Mouse (Mus musculus): Measurements from ENCODE around the gene Cyp39a1. TPM values are rescaled to one million over a fixed set of nuclear protein-coding genes. Genes with fewer than 3 reads are reported as not detected.

The Cyp39a1 gene
- total RNA-seq, 1 experiment from 2014 or later = 2.0 TPM

DNA sequence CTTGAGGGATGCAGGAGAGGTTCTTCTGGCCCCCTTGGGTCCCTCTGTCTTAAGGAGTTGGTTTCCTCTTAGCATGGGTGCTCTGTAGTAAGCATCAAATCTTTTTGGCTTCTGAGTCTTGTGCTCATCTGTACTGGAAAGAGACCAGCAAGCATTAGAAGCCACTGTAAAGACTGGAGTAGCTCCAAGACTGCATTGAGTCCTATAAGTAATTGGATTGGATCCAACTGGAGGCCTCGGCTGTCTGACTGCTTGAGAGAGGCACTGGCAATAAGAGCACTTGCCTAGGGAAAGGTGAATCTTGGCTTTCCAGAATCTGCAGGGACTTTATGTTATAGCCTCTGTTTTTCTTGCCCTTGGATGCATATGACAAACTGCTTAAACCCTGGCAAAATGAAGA lies 85.6 kb downstream of the Cyp39a1 start:
- ATAC-seq (replicated peaks; ENCODE audit: low read depth, poor library complexity, severe bottlenecking) = no peak

DNA sequence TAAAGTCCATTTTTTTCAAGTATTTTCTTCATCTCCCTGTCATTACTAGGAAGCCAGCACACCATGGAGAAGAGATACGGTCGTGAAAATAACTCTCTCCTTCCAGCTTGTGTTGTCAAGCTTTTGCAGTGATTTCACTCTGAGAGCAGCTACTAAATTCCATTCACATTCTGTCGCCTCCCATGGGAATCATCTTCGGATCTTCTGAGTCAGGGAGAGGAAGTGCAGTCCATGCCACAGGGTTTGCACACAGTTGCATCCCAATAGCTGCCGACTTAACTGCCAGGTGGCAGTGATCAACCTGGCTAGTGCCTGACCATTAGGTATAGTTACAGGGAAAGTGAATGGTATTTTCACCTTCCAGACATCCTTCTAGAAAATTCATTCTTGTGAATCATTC lies 87.5 kb downstream of the Cyp39a1 start:
- ATAC-seq (replicated peaks; ENCODE audit: low read depth, poor library complexity, severe bottlenecking) = no peak

DNA sequence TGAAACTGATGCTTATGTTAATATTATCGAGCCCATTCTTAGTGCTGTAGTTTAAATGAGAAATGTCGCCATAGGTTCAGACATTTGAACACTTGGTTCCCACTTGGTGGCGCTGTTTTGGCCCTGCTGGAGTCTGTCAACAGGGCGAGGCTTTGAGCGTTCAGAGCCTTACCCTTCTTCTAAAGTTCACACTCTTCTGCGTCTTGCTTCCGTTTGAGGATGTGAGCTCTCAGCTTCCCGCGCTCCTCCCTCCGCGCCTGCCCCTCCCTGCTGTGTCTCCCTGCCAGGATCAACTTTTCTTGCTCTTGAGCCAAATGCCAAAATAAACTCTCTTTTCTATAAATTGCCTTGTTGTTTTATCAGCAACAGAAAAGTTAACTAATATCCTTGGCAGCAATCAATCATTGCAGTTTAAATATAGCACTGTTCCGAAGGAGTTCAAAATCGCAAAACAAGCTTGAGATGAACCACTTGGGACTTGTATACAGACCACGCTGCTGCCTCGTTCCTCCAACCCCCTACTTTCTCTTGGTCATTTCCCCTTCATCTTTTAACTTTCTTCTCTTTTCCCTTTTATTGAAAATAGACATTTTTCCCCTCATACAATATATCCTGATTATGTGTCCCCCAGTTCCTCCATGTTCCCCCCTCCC lies 91.5 kb downstream of the Cyp39a1 start:
- ATAC-seq (replicated peaks; ENCODE audit: low read depth, poor library complexity, severe bottlenecking) = peak; percentile 58

DNA sequence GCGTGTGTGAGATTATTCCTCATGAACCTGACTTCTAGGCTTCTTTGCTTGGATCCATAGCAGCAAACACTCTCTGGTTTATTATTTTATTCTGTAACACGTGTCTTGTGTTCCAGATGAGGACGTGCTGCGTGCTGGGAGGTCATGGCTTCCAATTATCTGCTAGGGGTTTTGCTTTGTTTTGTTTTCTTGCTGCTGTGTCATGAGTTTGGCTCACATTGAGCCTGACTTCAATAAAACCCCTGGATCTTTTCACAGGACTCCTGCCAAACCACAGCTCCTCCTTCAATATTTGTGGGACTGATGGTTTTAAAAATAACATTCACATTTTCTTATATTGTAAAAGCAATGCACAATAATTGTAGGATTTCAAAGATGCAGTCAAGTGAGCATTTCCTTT lies 117.3 kb downstream of the Cyp39a1 start:
- ATAC-seq (replicated peaks; ENCODE audit: low read depth, poor library complexity, severe bottlenecking) = no peak

DNA sequence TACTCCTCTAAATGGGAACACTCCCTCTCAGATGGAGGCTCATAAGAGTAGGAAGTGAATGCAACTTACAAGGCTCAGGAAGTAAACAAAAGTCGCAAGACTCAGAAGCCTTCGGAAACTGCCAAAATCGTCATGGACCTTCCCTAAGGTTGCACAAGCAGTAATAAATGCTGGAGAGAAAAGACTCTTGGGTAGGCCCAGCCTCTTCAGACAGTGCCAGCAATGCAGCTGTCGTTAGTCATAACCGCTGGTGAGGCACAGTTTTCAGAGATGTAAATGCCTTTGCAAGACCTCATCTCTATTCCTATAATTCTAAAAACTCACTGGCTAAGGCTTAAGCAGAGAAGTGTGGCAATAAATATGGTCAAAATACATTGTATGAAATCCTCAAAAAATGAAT lies 121.0 kb downstream of the Cyp39a1 start:
- no peak for ATAC-seq (replicated peaks; ENCODE audit: low read depth, poor library complexity, severe bottlenecking)

DNA sequence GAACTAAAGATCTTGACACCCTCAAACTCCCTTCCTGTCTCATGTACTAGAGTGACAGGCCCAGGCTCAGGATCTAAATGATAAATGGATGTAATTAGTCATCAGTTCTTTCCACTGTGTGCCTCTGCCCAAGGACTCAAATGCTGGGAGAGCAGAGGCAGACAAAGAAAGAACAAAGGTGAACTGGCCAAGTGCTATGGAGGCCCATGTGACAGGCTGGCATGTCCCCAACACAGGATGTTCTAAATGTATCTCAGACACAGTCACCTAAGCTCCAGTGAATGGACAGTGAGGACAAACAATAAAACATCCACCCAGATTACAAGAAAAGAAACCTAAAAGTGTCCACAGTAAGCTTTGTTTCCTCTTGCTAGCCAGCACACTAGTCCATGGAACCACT lies 122.2 kb downstream of the Cyp39a1 start:
- no peak for ATAC-seq (replicated peaks; ENCODE audit: low read depth, poor library complexity, severe bottlenecking)

DNA sequence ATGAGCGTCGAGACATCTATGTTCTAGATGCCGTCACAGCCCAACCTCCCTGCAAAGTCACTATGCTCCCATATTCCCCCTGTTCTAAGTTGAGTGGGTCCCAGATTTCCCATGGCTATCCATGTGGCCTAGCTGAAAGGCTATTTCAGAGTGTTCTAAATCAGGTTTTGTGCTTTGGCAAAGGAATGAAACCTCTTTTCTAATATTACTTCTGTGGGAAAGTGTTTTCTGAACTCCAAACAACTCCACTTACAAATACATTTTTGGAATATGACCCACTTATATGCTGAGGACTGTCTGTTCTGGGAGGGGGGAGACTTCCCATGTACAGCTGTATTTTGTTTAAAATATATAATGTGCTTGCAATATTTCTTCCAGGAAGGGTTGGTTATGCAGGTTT lies 124.5 kb downstream of the Cyp39a1 start:
- ATAC-seq (replicated peaks; ENCODE audit: low read depth, poor library complexity, severe bottlenecking) = no peak

DNA sequence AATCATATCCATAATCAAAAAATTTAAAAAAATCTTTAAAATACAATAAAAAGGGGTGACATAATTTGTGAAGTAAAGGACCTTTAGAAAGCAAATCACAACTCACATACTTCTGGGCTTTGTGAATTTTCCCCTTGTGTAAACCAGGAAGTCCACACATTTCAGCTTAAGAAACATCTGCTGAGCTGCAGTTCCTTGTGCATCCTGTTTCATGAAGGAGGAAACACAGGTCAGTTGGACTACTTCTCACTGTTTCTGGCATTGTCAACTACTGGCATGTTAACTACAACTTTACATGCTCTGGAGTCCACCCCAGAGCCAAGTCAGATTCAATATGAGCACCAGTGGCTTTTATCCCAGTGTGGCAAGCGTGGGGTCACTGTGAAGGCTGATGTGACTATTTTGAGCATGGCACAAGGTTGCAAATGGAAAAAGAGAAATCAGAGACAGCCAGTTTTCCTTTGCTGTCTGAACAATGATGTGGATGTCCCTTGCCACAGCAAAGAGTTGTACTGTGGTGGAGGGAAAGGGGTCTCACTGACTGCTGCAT lies 127.6 kb downstream of the Cyp39a1 start:
- ATAC-seq (replicated peaks; ENCODE audit: low read depth, poor library complexity, severe bottlenecking) = 0 out of 2 replicates have a peak, but pooled peaks have one; percentile 56

Other genes starting within 250 kb of the Cyp39a1 start
- gene Mep1a, start 164.6 kb upstream of the Cyp39a1 start, total RNA-seq (2017) = not detected in 2 replicates
- gene Ankrd66, start 123.8 kb upstream of the Cyp39a1 start, total RNA-seq (2017) = not detected in 2 replicates
- gene Pla2g7, start 99.3 kb upstream of the Cyp39a1 start, total RNA-seq (2017) = 0.46 TPM in 1 of 2 replicates, not detected in the other
- gene Tdrd6, start 37.1 kb upstream of the Cyp39a1 start, total RNA-seq (2017) = not detected in 2 replicates
- 0.73 and 5.7 TPM in 2 replicates for gene Slc25a27, start 211 bp upstream of the Cyp39a1 start, total RNA-seq (2017)
- gene Rcan2, start 133.9 kb downstream of the Cyp39a1 start, total RNA-seq (2017) = not detected in 2 replicates

All from common myeloid progenitor, adult 5-6 weeks (primary cell).